Mouse (Mus musculus): Measurements from ENCODE around the gene Iqgap1. TPM values are rescaled to one million over a fixed set of nuclear protein-coding genes. Genes with fewer than 3 reads are reported as not detected.

The Iqgap1 gene
- polyA plus RNA-seq, 1 experiment = 51.7 TPM

DNA sequence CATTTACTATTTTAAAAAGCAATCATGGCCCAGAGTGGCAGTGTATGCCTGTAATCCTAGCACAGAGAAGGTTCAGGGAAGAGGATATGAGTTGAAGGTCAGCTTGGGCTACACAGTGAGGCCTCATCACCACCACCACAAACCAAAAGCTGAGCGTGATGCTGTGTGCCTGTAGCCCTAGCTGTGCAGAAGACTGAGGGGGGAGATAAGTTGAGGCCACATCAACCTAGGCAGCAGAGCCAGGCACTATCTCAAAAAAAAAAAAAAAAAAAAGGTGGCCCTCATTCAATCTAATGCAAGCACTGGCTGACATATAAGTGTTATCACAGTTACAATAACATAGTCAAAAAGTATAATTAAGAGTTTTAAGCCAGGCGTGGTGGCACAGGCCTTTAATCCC is 106.7 kb downstream of the Iqgap1 start:
- no peak for DNase-seq (ENCODE audit: low spot score)

DNA sequence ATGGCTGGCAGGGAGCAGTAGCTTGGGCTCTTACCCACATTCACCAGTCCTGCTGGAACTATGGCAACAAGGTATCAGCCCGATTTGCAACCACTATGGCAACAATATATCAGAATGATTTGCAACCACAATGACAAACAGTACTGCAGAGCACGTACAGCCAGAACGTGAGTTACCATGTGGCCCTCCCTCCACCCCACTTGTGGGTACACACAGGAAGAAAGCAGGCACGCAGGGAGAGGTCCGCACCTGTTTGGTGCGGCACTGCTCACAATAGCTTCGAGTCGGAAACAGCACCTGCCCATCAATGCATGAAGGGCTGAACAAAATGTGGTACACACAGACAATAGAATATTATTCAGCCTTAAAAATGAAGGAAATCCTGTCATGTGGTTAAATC is 107.3 kb downstream of the Iqgap1 start:
- no peak for DNase-seq (ENCODE audit: low spot score)

GRCm38 (mm10) chr7:80716758-80717157 is 109.0 kb downstream of the Iqgap1 start:
- DNase-seq (ENCODE audit: low spot score) = no peak

DNA sequence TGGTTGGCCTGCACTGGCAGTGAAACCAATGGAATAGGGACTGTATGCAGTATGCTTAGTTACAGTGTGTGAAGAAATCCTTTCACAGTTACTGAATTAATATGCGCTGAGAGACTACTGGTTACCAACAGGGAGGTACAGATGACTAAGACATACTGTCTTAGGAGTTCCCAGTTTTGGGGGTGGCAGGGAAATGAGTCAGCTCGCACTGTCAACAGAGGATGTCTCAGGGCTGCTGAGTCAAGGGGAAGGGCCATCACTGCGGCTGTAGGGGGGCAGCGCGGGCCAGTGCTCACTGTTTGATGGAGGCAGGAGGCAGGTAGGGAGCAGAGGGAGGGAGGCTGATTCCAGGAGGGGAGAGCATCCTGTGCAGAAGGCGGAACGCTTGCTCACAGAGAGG is 110.5 kb downstream of the Iqgap1 start:
- DNase-seq (ENCODE audit: low spot score) = no peak

DNA sequence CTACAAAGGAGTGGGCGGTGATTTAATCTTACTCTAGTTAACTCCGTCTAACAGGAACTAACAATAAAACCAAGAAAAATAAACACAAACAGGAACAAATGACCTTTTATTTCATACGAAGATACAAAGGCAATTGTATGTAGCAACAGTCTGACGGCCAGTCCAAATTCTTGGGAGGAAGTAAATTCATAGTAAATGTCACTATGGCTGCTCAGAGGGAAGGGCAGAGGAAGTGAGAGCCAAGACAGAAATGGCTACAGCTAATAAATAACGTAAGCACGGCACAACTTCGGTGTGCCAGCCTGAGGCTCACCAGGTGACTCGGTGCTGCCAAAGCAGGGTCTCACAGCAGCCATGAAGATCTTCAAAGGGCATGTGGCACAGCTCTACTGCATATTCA is 114.3 kb downstream of the Iqgap1 start:
- DNase-seq (ENCODE audit: low spot score) = no peak

DNA sequence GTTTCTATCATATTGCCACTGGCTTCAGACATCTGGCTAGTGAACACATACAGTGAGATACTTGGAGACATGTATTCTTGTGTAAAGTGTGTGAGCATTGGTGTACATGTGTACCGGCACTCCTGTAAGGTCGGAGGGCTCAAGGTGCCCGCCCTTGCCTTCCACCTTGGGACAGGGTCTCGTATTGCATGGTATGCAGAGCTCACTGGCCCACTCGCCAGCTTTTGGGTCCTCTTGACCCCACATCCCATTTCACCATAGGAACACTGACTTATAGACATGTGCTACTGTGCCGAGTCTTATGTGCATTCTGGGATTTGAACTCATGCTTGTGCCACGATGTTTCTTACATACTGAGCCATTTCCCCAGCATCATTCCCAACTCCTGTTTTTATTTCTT is 115.4 kb downstream of the Iqgap1 start:
- DNase-seq (ENCODE audit: low spot score) = no peak

DNA sequence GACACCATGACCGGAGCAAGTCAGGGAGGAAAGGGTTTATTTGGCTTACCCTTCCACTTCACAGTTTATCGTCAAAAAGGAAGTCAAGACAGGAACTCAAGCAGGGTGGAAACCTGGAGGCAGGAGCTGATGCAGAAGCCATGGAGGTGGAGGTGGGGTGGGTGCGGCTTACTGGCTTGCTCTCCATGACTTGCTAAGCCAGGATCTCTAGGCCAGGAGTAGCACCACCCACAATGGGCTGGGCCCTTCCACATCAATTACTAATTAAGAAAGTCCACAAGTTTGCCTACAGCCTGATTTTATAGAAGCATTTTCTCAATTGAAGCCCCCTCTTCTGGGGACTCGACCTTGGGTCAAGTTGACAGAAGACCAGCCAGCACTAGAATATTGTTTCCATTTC is 121.7 kb downstream of the Iqgap1 start:
- DNase-seq (ENCODE audit: low spot score) = no peak

GRCm38 (mm10) chr7:80702510-80702909 is 123.3 kb downstream of the Iqgap1 start:
- DNase-seq (ENCODE audit: low spot score) = no peak

DNA sequence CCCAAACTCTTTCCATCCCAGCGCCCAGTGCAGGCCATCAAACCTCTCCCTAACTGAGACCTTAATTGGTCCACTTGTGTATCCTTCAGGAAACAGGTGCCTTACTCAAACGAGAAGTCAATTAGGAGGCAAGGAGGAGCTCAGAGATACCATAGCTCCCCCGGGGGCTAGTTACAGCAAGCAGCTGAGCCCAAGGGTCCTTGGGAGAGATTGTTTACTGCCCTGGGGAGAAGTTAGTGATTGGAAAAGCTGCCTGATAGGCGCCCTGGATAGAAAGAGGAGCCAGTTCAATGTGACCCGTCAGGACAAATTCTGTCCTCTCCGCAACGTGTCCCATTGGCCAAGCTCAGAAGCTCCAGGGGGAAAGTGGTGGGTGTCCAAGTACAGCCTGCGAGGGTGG is 126.1 kb downstream of the Iqgap1 start:
- DNase-seq (ENCODE audit: low spot score) = no peak

- no peak for DNase-seq (ENCODE audit: low spot score)
Observed at GRCm38 (mm10) chr7:80698940-80699339, 126.8 kb downstream of the Iqgap1 start.

- no peak for DNase-seq (ENCODE audit: low spot score)
Observed at GRCm38 (mm10) chr7:80697859-80698258, 127.9 kb downstream of the Iqgap1 start.

DNA sequence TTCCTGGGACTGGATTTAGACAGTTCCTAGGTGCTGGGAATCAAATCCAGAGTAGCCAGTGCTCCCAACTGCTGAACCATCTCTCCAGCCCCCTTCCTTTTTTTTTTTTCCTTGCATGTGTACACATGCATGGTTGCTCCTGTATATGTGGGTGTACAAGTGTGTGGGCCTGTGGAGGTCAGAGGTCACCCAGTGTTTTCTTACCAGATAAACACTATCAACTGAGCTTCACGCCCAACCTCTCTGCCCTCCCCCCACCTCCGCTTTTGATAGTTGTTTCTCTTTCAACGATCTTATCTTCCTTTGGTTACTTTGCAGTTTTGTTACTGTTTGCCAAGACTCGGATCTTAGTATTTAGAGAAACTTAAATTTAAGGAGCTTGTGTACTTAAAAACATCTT is 128.9 kb downstream of the Iqgap1 start:
- no peak for DNase-seq (ENCODE audit: low spot score)

GRCm38 (mm10) chr7:80696334-80696733 is 129.4 kb downstream of the Iqgap1 start:
- no peak for DNase-seq (ENCODE audit: low spot score)

DNA sequence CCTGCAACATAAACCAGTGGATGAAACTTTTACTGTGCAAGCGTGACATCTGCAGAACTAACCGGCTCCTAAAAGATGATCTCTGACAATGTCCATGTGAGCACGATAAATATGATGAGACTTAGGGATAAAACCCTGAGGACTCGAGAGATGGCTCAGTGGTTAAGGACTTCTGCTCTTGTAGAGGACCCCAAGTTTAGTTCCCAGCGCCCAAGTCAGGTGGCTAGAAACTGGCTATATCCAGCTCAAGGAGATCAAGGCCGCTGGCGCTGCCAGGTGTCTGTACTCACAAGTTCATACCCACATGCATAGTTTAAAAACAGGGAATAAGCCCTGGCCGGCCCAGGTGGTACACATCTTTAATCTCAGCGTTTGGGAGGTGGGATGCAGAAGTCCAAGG is 133.3 kb downstream of the Iqgap1 start:
- no peak for DNase-seq (ENCODE audit: low spot score)

DNA sequence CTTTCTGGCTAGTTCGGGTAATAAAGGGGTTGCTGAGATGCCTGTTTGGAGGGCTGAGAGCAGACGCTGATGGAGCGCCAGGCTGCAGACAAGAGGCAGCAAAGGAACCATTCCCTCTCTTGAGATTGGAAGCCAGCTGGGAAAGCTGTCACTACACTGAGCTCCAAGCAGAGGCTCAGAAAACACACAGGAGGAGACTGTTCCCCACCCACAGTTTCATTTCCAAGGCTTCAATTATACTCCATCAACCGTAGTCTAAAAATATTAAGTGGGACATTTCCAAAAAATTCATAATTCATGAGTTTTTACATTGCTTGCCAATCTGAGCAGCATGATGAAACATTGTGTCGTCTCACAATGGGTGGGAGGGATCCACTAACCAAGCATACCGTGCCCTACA is 134.6 kb downstream of the Iqgap1 start:
- DNase-seq (ENCODE audit: low spot score) = no peak

GRCm38 (mm10) chr7:80689221-80689591 is 136.6 kb downstream of the Iqgap1 start:
- no peak for DNase-seq (ENCODE audit: low spot score)

DNA sequence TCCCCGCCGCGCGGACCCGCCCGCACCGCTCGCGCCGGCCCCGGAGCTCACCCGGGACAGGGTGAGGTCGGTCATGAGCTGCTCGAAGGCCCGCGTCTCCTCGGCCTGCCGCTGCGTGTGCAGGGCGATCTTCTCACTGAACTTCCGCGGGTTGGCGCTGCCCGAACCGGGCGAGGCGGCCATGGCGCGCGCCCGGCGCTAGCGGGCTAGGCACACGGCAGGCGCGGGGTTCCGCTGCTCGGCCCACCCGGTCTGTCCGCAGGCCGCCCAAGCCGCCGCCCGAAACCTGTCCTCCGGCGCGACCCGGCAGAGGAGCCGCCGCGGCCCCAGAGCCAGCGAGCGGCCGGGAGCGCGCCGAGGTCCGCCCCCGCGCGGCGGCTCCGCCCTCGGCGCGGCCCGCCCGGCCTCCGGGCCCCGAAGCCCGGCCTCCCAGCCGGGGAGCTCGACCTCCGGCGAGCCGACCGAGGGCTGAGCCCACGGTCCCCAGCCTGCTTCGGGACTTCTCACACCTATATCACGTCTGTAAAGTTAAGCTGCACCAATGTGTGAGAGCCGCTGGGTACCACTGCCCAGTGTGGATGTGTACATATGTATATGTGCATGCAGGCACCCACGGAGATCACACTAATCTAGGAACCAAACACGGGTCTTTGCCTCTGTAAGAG is 137.1 kb downstream of the Iqgap1 start, which contains the start of gene Crtc3:
Gene Crtc3 (minus strand): TSS at position 322 of the 665 bp plus-strand sequence.
- DNase-seq (ENCODE audit: low spot score) = peak; percentile 79

DNA sequence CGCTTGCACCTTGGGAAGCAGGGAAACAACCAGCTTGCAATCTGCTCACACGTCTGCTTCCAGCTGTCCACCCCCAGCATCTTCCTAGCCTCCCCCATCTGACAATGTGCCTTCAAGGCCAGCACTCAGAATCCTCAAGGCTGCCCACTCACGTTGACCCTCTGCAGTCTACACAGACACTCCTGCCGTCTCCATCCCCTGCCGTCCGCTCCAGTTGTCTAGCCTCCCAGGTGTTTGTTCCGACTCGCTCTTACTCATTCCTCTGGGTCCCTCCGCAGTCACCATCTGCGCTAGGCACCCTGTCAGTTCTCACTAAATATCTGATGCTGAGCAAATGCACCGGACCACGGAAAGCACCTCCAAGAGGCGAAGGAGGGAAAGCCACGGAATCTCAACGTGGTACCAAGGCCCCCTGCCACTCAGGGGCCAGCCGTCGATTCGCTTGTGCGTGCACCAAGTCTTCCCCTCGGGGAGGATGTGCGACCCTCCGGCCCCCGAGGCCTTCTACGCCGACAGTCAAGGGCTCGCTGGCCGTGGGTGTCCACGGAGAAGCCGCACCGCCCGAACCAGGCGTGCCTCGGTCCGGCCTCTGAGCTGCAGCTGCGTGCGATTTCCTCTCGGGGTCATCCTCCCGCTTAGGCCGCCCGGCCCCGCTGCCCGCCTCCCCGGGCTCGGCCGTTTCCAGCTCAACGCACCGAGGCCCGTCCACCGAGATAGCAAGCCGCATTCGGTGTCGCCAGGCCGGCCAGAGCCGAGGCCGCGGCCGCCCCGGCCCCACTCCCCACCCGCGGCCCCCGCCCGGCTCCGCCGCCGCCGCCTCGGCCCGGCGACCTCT is 137.8 kb downstream of the Iqgap1 start:
- peak; percentile 64 for DNase-seq (ENCODE audit: low spot score)

DNA sequence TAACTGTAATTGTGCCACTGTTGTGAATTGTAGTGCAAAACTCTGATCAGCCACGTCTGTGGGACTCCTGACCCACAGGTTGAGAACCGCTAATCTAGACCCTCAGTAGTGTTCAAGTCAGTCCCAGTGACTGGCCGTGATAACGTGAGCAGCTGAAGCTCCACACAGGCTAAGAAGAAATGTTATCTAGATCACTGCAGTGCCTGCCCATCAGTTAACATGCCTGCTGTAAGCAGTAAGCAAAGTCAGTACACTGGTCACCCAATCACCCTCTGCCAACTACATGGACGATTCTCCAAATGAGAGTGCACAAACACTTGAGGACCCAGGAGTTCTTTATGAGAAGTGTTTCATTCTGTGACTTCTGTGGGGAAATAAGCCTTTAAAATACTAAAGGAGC is 140.1 kb downstream of the Iqgap1 start:
- DNase-seq (ENCODE audit: low spot score) = no peak

DNA sequence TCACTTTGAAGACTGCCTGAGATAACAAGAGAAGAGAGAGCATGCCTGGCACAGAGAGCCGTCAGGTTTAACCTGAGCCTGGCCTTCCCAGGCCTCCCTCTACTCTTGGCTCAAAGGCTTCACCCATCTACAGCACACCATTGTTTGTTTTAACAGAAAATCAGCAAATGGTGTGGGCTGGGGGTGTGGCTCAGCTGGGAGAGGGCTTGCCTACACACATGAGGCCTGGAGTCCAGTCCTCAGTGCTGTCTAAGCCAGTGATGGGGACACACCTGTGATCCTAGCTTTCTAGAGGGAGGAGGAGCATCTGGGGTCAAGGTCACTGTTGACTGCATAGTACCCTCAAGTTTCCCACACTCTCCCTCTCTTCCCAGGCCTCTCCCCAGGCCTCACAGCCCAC is 143.1 kb downstream of the Iqgap1 start:
- no peak for DNase-seq (ENCODE audit: low spot score)

DNA sequence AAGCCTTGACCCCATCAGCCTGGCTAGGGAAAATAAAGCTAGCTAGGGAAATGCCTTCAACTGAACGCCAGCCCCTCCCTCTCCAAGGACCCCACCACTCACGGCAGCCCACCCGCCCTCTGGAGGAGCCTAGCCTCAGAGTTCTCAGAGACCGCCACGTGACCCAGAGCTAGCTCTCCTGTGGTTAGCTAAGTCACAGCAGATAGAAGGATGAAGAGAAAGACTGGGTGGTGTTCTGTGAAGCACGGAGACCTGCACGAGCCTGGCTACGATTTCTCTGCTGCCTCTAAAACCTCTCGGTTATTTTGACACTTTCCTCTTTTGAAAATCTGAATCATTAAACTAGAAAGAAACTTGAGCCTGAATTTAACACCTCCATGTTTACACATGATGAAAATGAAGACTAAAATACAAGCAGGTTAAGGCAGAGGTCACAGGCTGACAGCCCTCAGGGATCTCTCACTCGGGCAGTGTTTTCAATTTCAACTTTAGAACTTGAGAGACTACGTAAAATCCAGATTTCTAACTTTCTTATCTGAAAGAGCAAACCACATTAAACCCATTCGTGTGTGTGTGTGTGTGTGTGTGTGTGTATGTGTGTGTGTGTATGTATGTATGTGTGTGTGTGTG is 145.4 kb downstream of the Iqgap1 start:
- DNase-seq (ENCODE audit: low spot score) = no peak

DNA sequence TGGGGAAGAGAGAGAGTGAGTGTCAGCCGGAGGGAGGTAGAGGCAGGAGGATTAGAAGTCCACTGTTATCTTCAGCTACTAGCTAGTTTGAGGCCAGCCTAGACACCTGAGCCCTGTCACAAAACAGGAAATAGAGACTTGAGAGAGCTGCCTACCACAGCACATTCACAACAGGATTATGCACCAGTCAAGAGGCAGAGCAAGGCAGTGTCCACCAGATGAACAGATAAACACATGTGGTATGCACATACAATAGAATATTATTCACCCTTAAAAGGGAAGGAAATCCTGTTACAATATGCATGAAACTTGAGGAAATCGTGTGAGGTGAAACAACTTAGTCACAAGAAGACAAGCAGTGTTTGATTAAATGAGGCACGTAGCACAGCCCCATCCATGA is 153.5 kb downstream of the Iqgap1 start:
- DNase-seq (ENCODE audit: low spot score) = no peak

GRCm38 (mm10) chr7:80670889-80671288 is 154.9 kb downstream of the Iqgap1 start:
- no peak for DNase-seq (ENCODE audit: low spot score)
